Mouse (Mus musculus): ENCODE measurements around the gene Zc3h18. TPM values are rescaled to one million over a fixed set of nuclear protein-coding genes. Genes with fewer than 3 reads are reported as not detected.

Zc3h18 gene
- polyA plus RNA-seq, 1 experiment: 29.1 TPM

- no peaks in the 10 kb centered on the region for H3K36me3 ChIP-seq (ENCODE audit: control insufficient read depth, insufficient read depth, low read length)
- DNase-seq (ENCODE audit: low read depth in 1 of 2, low spot score in 2 of 2): no peak
- no peaks in the 10 kb centered on the region for H3K27me3 ChIP-seq (ENCODE audit: control insufficient read depth, insufficient read depth, low read length)
- H3K27ac ChIP-seq (ENCODE audit: insufficient read depth, low read length): no peak overlapping the region
- H3K4me1 ChIP-seq (ENCODE audit: control insufficient read depth, insufficient read depth, insufficient read length): peaks cover 4% of the 10 kb centered on the region; the same call in 1 of the 2 replicates
- H3K4me3 ChIP-seq (ENCODE audit: extremely low read depth, insufficient read depth, insufficient read length): no peak overlapping the region
- TF ChIP-seq CTCF (IDR thresholded peaks at IDR 0.05; ENCODE audit: extremely low read depth, insufficient read depth, insufficient read length, insufficient replicate concordance) (no peak), POLR2A (IDR thresholded peaks at IDR 0.05; ENCODE audit: low read depth, low read length) (no peak)
- WGBS: 50% methylated on average over 9 of the region's 9 CpGs
Observed at GRCm38 (mm10) chr8:122355642-122356606, 20.5 kb upstream of the Zc3h18 start.

GRCm38 (mm10) chr8:122357202-122357601, 19.2 kb upstream of the Zc3h18 start:
- no peaks in the 10 kb centered on the region for H3K36me3 ChIP-seq (ENCODE audit: control insufficient read depth, insufficient read depth, low read length)
- H3K4me3 ChIP-seq (ENCODE audit: extremely low read depth, insufficient read depth, insufficient read length): no peak overlapping the region
- 0 out of 2 replicates have a peak, but pooled peaks cover 1% of the 10 kb centered on the region for H3K4me1 ChIP-seq (ENCODE audit: control insufficient read depth, insufficient read depth, insufficient read length)
- no peak for DNase-seq (ENCODE audit: low read depth in 1 of 2, low spot score in 2 of 2)
- no peak overlapping the region for H3K27ac ChIP-seq (ENCODE audit: insufficient read depth, low read length)
- TF ChIP-seq POLR2A (IDR thresholded peaks at IDR 0.05; ENCODE audit: low read depth, low read length) (no peak), CTCF (IDR thresholded peaks at IDR 0.05; ENCODE audit: extremely low read depth, insufficient read depth, insufficient read length, insufficient replicate concordance) (no peak)
- H3K27me3 ChIP-seq (ENCODE audit: control insufficient read depth, insufficient read depth, low read length): no peaks in the 10 kb centered on the region
- 91% methylated on average over 11 of the region's 11 CpGs for WGBS

GRCm38 (mm10) chr8:122357641-122358040, 18.8 kb upstream of the Zc3h18 start:
- no peaks in the 10 kb centered on the region for H3K27me3 ChIP-seq (ENCODE audit: control insufficient read depth, insufficient read depth, low read length)
- H3K36me3 ChIP-seq (ENCODE audit: control insufficient read depth, insufficient read depth, low read length): no peaks in the 10 kb centered on the region
- TF ChIP-seq CTCF (IDR thresholded peaks at IDR 0.05; ENCODE audit: extremely low read depth, insufficient read depth, insufficient read length, insufficient replicate concordance) (no peak), POLR2A (IDR thresholded peaks at IDR 0.05; ENCODE audit: low read depth, low read length) (no peak)
- no peak overlapping the region for H3K27ac ChIP-seq (ENCODE audit: insufficient read depth, low read length)
- DNase-seq (ENCODE audit: low read depth in 1 of 2, low spot score in 2 of 2): no peak
- 77% methylated on average over 5 of the region's 5 CpGs for WGBS
- no peaks in the 10 kb centered on the region for H3K4me1 ChIP-seq (ENCODE audit: control insufficient read depth, insufficient read depth, insufficient read length)
- H3K4me3 ChIP-seq (ENCODE audit: extremely low read depth, insufficient read depth, insufficient read length): no peak overlapping the region

- H3K27me3 ChIP-seq (ENCODE audit: control insufficient read depth, insufficient read depth, low read length): no peaks in the 10 kb centered on the region
- no peak for TF ChIP-seq POLR2A (IDR thresholded peaks at IDR 0.05; ENCODE audit: low read depth, low read length)
- no peak for TF ChIP-seq CTCF (IDR thresholded peaks at IDR 0.05; ENCODE audit: extremely low read depth, insufficient read depth, insufficient read length, insufficient replicate concordance)
- H3K27ac ChIP-seq (ENCODE audit: insufficient read depth, low read length): no peak overlapping the region
- H3K4me3 ChIP-seq (ENCODE audit: extremely low read depth, insufficient read depth, insufficient read length): no peak overlapping the region
- no peaks in the 10 kb centered on the region for H3K36me3 ChIP-seq (ENCODE audit: control insufficient read depth, insufficient read depth, low read length)
- no peaks in the 10 kb centered on the region for H3K4me1 ChIP-seq (ENCODE audit: control insufficient read depth, insufficient read depth, insufficient read length)
- DNase-seq (ENCODE audit: low read depth in 1 of 2, low spot score in 2 of 2): no peak
- WGBS: 87% methylated on average over 15 of the region's 15 CpGs
Observed at GRCm38 (mm10) chr8:122359111-122359775, 17.2 kb upstream of the Zc3h18 start.

GRCm38 (mm10) chr8:122360696-122361416, 15.6 kb upstream of the Zc3h18 start, which contains the start of gene Trhr2:
Gene Trhr2 (minus strand): TSS chr8:122360746.
- WGBS: 85% methylated on average over 7 of the region's 7 CpGs
- Histone ChIP-seq H3K36me3 (ENCODE audit: control insufficient read depth, insufficient read depth, low read length) (no peaks in the 10 kb centered on the region), H3K27ac (ENCODE audit: insufficient read depth, low read length) (no peak within 1 kb of the TSS), H3K27me3 (ENCODE audit: control insufficient read depth, insufficient read depth, low read length) (no peaks in the 10 kb centered on the region), H3K4me3 (ENCODE audit: extremely low read depth, insufficient read depth, insufficient read length) (no peak within 1 kb of the TSS), H3K4me1 (ENCODE audit: control insufficient read depth, insufficient read depth, insufficient read length) (no peaks in the 10 kb centered on the region)
- no peak for TF ChIP-seq POLR2A (IDR thresholded peaks at IDR 0.05; ENCODE audit: low read depth, low read length)
- TF ChIP-seq CTCF (IDR thresholded peaks at IDR 0.05; ENCODE audit: extremely low read depth, insufficient read depth, insufficient read length, insufficient replicate concordance): no peak
- DNase-seq (ENCODE audit: low read depth in 1 of 2, low spot score in 2 of 2): no peak

- WGBS: 75% methylated on average over 5 of the region's 5 CpGs
- TF ChIP-seq CTCF (IDR thresholded peaks at IDR 0.05; ENCODE audit: extremely low read depth, insufficient read depth, insufficient read length, insufficient replicate concordance) (no peak), POLR2A (IDR thresholded peaks at IDR 0.05; ENCODE audit: low read depth, low read length) (no peak)
- no peaks in the 10 kb centered on the region for H3K4me1 ChIP-seq (ENCODE audit: control insufficient read depth, insufficient read depth, insufficient read length)
- no peaks in the 10 kb centered on the region for H3K36me3 ChIP-seq (ENCODE audit: control insufficient read depth, insufficient read depth, low read length)
- no peak overlapping the region for H3K4me3 ChIP-seq (ENCODE audit: extremely low read depth, insufficient read depth, insufficient read length)
- no peak overlapping the region for H3K27ac ChIP-seq (ENCODE audit: insufficient read depth, low read length)
- H3K27me3 ChIP-seq (ENCODE audit: control insufficient read depth, insufficient read depth, low read length): no peaks in the 10 kb centered on the region
- DNase-seq (ENCODE audit: low read depth in 1 of 2, low spot score in 2 of 2): no peak
Observed at GRCm38 (mm10) chr8:122362271-122362670, 14.1 kb upstream of the Zc3h18 start.
